Mouse (Mus musculus) lung, embryonic 14.5 days (tissue): ENCODE measurements around the gene Gdf5. TPM values are rescaled to one million over a fixed set of nuclear protein-coding genes. Genes with fewer than 3 reads are reported as not detected.

ENCODE experiments used
- ATAC-seq: fragments of 200-750 bp; cut with Nextera tagmentation; 2 replicates; pipeline ENCODE4 v1.8.0; 2017; ENCODE audit warnings: mild to moderate bottlenecking, moderate TSS enrichment, moderate library complexity; ENCODE audit not compliant: insufficient read depth
- DNase-seq: peaks from one replicate; pipeline ENCODE4 v3.0.0-alpha.2; 2015
- H3K27ac ChIP-seq: fragments of 300-500 bp; sonication (generic); 2 replicates; pipeline ENCODE4 v1.5.1; 2014; ENCODE audit warnings: low read depth, mild to moderate bottlenecking, moderate library complexity
- H3K27me3 ChIP-seq: fragments of 300-500 bp; sonication (generic); 2 replicates; pipeline ENCODE4 v1.6.1; 2014; ENCODE audit warnings: low read length, control low read depth; ENCODE audit not compliant: insufficient read depth
- H3K36me3 ChIP-seq: fragments of 300-500 bp; sonication (generic); 2 replicates; pipeline ENCODE4 v1.6.1; 2014; ENCODE audit warnings: control low read depth; ENCODE audit not compliant: insufficient read depth
- H3K4me1 ChIP-seq: fragments of 300-500 bp; sonication (generic); 2 replicates; pipeline ENCODE4 v1.6.1; 2014; ENCODE audit warnings: antibody characterized with exemption, control low read depth; ENCODE audit not compliant: insufficient read depth
- H3K4me2 ChIP-seq: fragments of 300-500 bp; sonication (generic); 2 replicates; pipeline ENCODE4 v1.6.1; 2014; ENCODE audit warnings: mild to moderate bottlenecking
- H3K4me3 ChIP-seq: fragments of 300-500 bp; sonication (generic); 2 replicates; pipeline ENCODE4 v1.5.1; 2014; ENCODE audit warnings: low read depth, low read length
- H3K9ac ChIP-seq: fragments of 300-500 bp; sonication (generic); 2 replicates; pipeline ENCODE4 v1.6.1; 2014
- H3K9me3 ChIP-seq: fragments of 300-500 bp; sonication (generic); 2 replicates; pipeline ENCODE4 v1.6.1; 2016; ENCODE audit warnings: low read depth, low read length, control low read depth
- CTCF ChIP-seq: IDR thresholded peaks from 2 replicates; pipeline ENCODE4 v1.5.1; 2016; ENCODE audit warnings: antibody characterized with exemption, low read depth
- WGBS: fragments of 180-500 bp; shearing (Covaris S2); extraction: QIAGEN DNeasy Blood & Tissue Kit; methylation state at CpG from one replicate; pipeline ENCODE4 v1.1.7; 2014; 5-methylcytosine and 5-hydroxymethylcytosine counted together
- polyA plus RNA-seq: library from polyadenylated mRNA; unstranded; fragments of >200 nt; fragmentation: Nextera tagmentation; extraction: Ambion mirVana; gene quantifications from 2 replicates; pipeline ENCODE4 v1.2.1, GENCODE M21; 2014

Gdf5 gene
- polyA plus RNA-seq, 1 experiment from 2014 or later = 0.41 TPM

DNA sequence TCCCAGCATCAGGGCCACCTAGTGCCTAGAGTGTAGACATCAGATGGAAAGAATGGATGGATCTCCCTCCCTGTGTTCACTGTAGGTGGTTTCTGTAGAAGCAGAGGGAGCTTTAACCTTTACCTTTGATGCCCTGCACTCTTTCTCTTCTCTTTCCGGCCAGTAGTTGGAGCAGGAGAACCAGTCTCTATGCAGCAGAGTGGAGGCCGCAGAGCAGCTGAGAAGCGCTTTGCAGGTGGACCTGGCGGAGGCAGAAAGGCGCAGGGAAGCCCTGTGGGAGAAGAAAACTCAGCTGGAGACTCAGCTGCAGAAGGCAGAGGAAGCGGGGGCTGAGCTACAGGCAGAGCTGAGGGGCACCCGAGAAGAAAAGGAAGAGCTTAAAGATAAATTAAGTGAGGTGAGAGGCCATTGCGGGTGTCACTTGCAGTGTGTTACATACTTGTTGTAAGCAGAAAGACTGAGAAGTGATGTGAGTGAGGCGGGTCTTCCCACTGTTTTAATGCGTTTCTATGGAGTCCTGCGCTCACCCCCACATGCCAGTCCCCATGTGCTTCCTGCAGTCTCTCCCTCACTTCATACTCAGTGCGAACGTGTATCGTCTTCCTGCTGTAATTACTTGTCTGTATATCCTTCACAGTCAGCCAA lies 29.0 kb upstream of the Gdf5 start:
- Histone ChIP-seq H3K9ac (no peak overlapping the region), H3K27ac (no peak overlapping the region), H3K9me3 (no peaks in the 10 kb centered on the region), H3K27me3 (no peaks in the 10 kb centered on the region), H3K4me3 (no peak overlapping the region), H3K4me2 (no peak overlapping the region), H3K36me3 (peaks cover 87% of the 10 kb centered on the region), H3K4me1 (no peaks in the 10 kb centered on the region)
- no peak for TF ChIP-seq CTCF
- WGBS = 66% methylated on average over 14 of the region's 14 CpGs
- ATAC-seq (no peak), DNase-seq (no peak)

DNA sequence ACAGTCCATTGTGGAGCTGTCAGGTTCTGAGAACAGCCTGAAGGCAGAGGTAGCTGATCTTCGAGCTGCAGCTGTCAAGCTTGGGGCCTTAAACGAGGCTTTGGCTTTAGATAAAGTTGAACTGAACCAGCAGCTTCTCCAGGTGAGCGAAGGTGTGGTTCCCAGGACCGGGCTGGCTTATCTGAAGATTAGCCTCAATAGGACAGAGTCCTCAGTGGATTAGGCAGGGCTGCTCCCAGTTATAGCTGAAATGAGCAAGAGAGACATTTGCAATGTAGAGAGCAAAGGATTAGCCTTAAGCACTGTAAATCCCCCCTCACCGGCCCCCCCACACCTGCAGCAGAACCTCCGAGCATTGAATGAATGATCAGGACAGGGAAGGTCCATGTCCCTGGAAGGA lies 28.2 kb upstream of the Gdf5 start:
- H3K36me3 ChIP-seq = peaks cover 88% of the 10 kb centered on the region
- no peak overlapping the region for H3K4me2 ChIP-seq
- TF ChIP-seq CTCF = no peak
- no peak for ATAC-seq
- DNase-seq = no peak
- no peaks in the 10 kb centered on the region for H3K27me3 ChIP-seq
- no peaks in the 10 kb centered on the region for H3K9me3 ChIP-seq
- no peak overlapping the region for H3K9ac ChIP-seq
- no peak overlapping the region for H3K27ac ChIP-seq
- H3K4me1 ChIP-seq = no peaks in the 10 kb centered on the region
- no peak overlapping the region for H3K4me3 ChIP-seq
- WGBS = 84% methylated on average over 6 of the region's 6 CpGs

DNA sequence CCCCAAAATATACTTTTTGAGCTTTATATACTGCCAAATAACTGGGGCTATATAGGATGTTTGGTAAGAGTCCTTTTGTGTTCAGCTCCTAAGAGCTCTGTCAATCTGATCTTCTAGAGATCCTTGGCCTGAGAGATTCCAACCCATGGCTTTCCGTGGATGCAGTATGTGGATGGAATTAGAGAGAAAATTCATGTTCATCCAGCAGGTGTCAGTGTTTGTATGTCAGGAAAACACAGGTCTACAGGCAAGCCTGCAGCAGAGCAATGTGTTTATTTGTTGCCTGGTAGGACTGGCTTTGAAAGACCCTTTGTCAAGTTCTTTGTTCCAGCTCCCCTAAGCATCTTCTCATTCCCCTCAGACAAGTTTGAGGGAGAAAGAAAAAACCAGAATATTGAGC lies 17.8 kb upstream of the Gdf5 start:
- DNase-seq = peak; percentile 71
- peaks cover 65% of the 10 kb centered on the region for H3K36me3 ChIP-seq

DNA sequence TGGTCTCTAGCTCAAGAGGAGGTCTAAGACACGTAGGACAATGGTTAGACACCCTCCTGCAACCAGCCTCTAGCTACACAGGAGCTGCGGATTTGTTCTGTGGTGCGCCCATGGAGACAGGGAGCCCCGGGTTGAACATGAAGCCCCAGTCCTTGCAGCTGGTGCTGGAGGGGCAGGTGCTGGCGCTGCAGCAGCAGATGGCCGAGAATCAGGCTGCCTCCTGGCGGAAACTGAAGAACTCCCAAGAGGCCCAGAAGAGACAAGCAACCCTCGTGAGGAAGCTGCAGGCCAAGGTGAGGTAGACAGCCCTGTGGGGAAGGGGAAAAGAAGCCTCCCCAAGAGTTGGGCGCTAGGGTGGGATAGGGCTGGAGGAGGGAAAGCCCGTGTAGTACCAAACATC lies 16.7 kb upstream of the Gdf5 start:
- H3K36me3 ChIP-seq = peaks cover 54% of the 10 kb centered on the region
- H3K27ac ChIP-seq = no peak overlapping the region
- DNase-seq = no peak
- no peaks in the 10 kb centered on the region for H3K9me3 ChIP-seq
- no peak for ATAC-seq
- H3K4me1 ChIP-seq = 0 out of 2 replicates have a peak, but pooled peaks cover 7% of the 10 kb centered on the region
- no peak for TF ChIP-seq CTCF
- no peak overlapping the region for H3K9ac ChIP-seq
- no peak overlapping the region for H3K4me2 ChIP-seq
- 82% methylated on average over 10 of the region's 10 CpGs for WGBS
- H3K4me3 ChIP-seq = no peak overlapping the region
- H3K27me3 ChIP-seq = no peaks in the 10 kb centered on the region

More for the DNA sequence above, 17.8 kb upstream of the Gdf5 start:
- 43% methylated on average over 1 of the region's 1 CpGs for WGBS
- Histone ChIP-seq H3K4me1 (no peaks in the 10 kb centered on the region), H3K9ac (no peak overlapping the region), H3K4me3 (no peak overlapping the region), H3K27ac (no peak overlapping the region), H3K9me3 (no peaks in the 10 kb centered on the region), H3K27me3 (no peaks in the 10 kb centered on the region), H3K4me2 (no peak overlapping the region)
- peak; percentile 49 for TF ChIP-seq CTCF
- ATAC-seq = no peak

DNA sequence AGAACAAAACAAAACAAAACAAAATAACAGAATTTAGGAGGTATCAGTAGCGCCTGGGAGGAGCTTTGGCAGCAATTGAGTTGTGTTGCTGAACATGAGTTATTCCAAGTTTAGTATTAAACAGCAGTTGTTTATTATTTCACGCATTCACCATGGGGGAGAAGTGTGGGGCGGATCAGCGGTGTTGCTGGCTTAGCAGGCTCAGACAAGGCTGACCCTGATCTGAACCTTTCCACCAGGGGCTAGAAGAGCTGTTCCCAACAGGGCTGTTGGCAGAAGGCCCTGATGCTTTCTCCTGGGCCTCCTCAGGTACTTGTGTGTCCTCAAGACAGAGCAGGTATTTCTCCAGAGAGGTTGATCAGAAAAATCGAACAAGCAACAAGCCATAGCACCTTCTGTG lies 14.8 kb upstream of the Gdf5 start:
- peaks cover 37% of the 10 kb centered on the region for H3K36me3 ChIP-seq
- ATAC-seq = no peak
- TF ChIP-seq CTCF = no peak
- H3K9me3 ChIP-seq = no peaks in the 10 kb centered on the region
- H3K4me1 ChIP-seq = 0 out of 2 replicates have a peak, but pooled peaks cover 7% of the 10 kb centered on the region
- no peak overlapping the region for H3K4me2 ChIP-seq
- H3K4me3 ChIP-seq = no peak overlapping the region
- no peaks in the 10 kb centered on the region for H3K27me3 ChIP-seq
- 70% methylated on average over 5 of the region's 5 CpGs for WGBS
- H3K27ac ChIP-seq = no peak overlapping the region
- DNase-seq = no peak
- H3K9ac ChIP-seq = no peak overlapping the region

DNA sequence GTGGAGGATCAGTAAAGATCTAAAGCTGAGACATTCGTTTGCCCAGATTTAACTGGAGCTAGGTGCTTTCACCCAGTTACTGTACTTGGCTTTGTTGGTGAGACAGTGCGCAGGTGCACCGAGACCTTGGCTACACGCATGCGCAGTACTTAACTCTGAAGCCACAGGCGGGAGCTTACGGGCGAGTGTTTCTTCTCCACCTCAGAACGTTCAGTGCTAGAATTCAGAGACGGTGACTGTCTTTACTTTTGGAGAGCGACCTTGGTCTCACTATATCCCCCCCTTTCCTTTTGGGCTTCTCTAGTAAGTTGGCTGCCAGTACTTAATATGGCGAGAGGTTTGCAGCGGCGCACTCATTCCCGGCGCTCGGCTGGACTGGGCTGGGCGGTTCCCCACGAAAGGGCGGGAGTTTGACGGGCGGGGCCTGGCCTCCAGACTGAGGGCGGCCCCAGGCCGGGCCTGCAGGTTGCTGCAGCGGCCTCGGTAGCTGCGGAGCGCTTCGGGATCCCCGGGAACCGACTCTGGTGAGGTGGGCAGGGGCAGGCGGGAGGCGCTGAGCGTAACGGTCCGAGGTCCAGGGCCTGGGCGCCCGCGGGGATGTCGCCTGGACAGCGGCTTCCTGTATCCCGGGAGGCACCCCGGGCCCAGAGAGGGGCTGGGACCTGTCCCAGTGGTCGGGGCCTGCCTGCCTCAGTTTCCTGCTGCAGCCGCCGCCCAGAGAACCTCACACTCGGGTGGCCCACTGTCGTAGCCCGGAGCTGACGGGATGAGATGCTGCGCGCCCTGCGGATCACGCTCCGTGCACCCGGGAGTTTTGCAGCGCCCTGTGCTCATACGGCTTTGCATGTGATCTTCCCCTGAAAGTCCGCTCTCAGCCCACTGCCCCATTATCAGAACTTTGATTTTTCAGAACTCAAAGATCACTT lies 11.2 kb upstream of the Gdf5 start, which contains the start of gene Cep250:
TSS of gene Cep250 (plus strand) at position 325 of the 926 bp plus-strand sequence.
- H3K9ac ChIP-seq = peak within 1 kb of the TSS; percentile 94
- no peaks in the 10 kb centered on the region for H3K27me3 ChIP-seq
- ATAC-seq = peak; percentile 98
- peak within 1 kb of the TSS; percentile 85 for H3K27ac ChIP-seq
- H3K36me3 ChIP-seq = peaks cover 4% of the 10 kb centered on the region; the same call in 1 of the 2 replicates
- peak within 1 kb of the TSS; percentile 94 for H3K4me3 ChIP-seq
- H3K9me3 ChIP-seq = no peaks in the 10 kb centered on the region
- under 1% methylated on average over 59 of the region's 59 CpGs for WGBS
- no peak for TF ChIP-seq CTCF
- H3K4me1 ChIP-seq = 0 out of 2 replicates have a peak, but pooled peaks cover 7% of the 10 kb centered on the region
- DNase-seq = peak; percentile 95
- H3K4me2 ChIP-seq = peak within 1 kb of the TSS; percentile 78

DNA sequence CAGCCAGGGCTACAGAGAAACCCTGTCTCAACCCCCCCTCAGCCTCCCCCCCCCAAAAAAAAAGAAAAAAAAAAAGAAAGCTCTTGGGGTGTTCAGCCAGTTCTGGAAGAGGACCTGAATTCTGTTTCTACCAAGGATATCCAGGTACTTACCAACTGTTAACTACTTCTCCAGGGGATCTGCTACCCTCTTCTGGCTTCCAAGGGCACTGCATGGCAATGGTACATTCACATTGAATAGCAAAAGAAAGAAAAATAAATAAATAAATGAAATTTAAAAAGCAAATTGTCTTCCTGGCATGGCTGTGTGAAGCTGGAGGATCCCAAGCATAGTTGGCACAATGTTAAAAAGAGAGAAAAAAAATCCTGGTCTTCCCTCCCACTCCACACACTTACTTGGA lies 6.8 kb upstream of the Gdf5 start:
- no peaks in the 10 kb centered on the region for H3K36me3 ChIP-seq
- no peak overlapping the region for H3K4me2 ChIP-seq
- peak; percentile 86 for DNase-seq
- H3K27ac ChIP-seq = no peak overlapping the region
- H3K4me3 ChIP-seq = no peak overlapping the region
- no peaks in the 10 kb centered on the region for H3K4me1 ChIP-seq
- no peaks in the 10 kb centered on the region for H3K27me3 ChIP-seq
- peak; percentile 73 for TF ChIP-seq CTCF
- no peaks in the 10 kb centered on the region for H3K9me3 ChIP-seq
- ATAC-seq = no peak
- H3K9ac ChIP-seq = no peak overlapping the region
